Mouse (Mus musculus) left cerebral cortex, adult 6 months (tissue): ENCODE measurements around the gene Slc27a2. TPM values are rescaled to one million over a fixed set of nuclear protein-coding genes. Genes with fewer than 3 reads are reported as not detected.

Experiments used
- long read RNA-seq, 2 experiments: library from polyadenylated mRNA; unstranded; transcript quantifications; one replicate each; pipeline ENCODE4 v2.0.0; 2019 to 2020
- polyA plus RNA-seq: library from polyadenylated mRNA; unstranded; fragments of <200 nt; fragmentation: Nextera tagmentation; gene quantifications from 2 replicates; pipeline ENCODE4 v1.2.3, GENCODE M21; 2021

Gene Slc27a2
- polyA plus RNA-seq, result 4.1 and 4.5 TPM in 2 replicates
- long read RNA-seq, experiment 1, transcript Slc27a2-201 (10 exons, 2,918 nt), result major isoform, 23 of 24 reads
- long read RNA-seq, experiment 1, partial matches to known transcripts, result 1 of 24 reads
- long read RNA-seq, experiment 1, other reads (novel, unspliced or antisense), result 0 of 24 reads
- long read RNA-seq, experiment 2, transcript Slc27a2-201 (10 exons, 2,918 nt), result major isoform, 9 of 12 reads
- long read RNA-seq, experiment 2, partial matches to known transcripts, result 2 of 12 reads
- long read RNA-seq, experiment 2, other reads (novel, unspliced or antisense), result 1 of 12 reads

DNA sequence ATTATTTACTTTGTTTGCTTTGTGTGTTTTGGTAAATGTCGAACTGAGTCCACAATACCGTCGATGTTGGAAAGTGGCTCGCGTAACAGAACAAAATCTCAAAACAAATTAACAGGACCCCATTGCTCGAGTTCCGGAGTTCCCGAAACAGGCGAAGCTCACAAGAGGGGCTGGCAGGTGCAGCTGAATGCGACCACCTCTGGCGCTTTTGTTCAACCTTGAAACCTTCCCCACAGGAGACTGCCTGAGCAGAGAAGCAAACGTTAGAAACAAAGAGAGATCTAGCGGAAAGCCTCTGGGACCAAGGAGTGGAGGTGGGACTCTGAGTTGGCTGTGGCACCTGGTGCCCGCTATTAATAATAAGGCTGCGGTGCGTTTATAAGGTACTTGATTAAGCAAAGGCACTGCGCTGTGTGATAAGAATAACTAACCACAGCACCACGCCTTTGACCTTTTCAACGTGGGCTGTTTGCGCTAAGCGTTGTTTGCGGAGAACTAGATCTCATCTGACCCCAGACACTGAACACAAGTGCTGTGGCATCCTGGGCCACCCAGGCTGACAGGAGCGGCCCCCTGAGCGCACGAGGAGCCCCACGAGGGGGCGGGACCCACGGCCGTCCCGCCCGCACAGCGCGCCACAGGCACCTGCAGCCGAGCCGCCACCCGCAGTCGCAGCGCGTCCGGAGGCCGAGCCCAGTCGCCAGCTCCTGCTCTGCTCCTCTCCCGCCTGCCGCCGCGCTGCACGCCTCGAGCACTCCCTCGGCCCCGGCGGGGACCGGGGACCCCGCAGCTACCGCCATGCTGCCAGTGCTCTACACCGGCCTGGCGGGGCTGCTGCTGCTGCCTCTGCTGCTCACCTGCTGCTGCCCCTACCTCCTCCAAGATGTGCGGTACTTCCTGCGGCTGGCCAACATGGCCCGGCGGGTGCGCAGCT lies at the start of gene Slc27a2:
Slc27a2 (plus strand) TSS at position 51 of the 934 bp plus-strand sequence.

DNA sequence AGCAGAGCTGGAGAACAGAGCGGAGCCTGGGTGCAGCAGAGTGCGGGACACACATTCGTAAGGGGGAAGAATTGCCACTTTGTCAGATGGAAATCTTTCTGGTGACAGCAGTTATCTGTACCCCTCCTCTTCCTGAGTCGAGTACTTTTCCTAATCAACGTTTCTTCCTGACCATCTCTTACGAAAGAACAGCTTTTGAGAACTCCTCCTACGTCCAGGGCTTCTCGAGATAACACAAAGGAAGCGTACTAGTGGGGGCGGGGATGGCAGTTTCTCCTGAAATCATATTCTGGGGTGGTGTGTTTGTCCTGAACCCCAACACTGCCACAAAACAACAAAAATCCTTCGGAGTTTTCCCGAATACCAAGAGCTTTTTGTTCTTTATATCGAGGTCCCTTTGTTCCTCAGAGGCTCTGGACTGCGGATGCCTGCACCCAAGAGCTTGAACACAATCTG lies 67.1 kb downstream of the Slc27a2 start, which contains the start of gene Hdc:
Hdc (minus strand) TSS at position 51 of the 456 bp plus-strand sequence.

Other genes starting within 250 kb of the Slc27a2 start
- gene Atp8b4, start 51.7 kb upstream of the Slc27a2 start, polyA plus RNA-seq, result not detected in 2 replicates
- gene Hdc, start 66.9 kb downstream of the Slc27a2 start, polyA plus RNA-seq, result 1.0 and 1.2 TPM in 2 replicates
- gene Gabpb1, start 123.9 kb downstream of the Slc27a2 start, polyA plus RNA-seq, result 11.1 and 11.8 TPM in 2 replicates
- 16.9 and 18.2 TPM in 2 replicates for gene Usp8, start 154.9 kb downstream of the Slc27a2 start, polyA plus RNA-seq
- 1.5 TPM in 2 replicates for gene Usp50, start 231.1 kb downstream of the Slc27a2 start, polyA plus RNA-seq